In the genomic region with DNA sequence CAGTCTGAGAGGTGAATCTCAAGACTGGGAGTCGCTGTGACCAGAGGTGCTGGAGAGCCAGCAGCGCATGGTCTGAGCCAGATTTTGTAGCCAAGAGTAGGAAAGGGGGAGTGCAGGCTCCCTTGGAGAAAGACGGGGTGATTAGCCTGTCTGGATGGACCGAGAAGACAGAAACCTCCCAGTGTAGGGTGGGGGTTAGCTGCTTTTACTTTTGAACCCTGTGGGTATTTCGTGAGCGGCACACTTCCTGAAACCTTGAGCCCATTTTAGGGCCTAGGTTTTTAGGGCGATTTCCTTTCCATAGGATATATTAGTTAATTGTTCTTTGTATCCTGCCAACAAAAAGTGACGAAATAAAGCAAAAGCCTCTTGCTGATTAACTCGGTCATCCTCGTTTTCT, we compare ENCODE assay signal across 7 mouse cellular contexts. TPM values are rescaled to one million over a fixed set of nuclear protein-coding genes. Genes with fewer than 3 reads are reported as not detected.
A peak's percentile ranks its signal among the peaks of the same experiment; 100 is the strongest.
DNase-seq lines count a peak whose midpoint lies in the region; ATAC-seq and TF ChIP-seq lines count a peak whose summit lies in the region.

No protein-coding gene starts in this region.

- 10% methylated on average over 10 of the region's 10 CpGs for WGBS in embryonic facial prominence, embryonic 13.5 days
- 5% methylated on average over 10 of the region's 10 CpGs for WGBS in hindbrain, embryonic 12.5 days
- 12% methylated on average over 10 of the region's 10 CpGs for WGBS in lung, embryonic 16.5 days
- 8% methylated on average over 10 of the region's 10 CpGs for WGBS in small intestine, adult 2 months

- H3K9ac ChIP-seq in ES-Bruce4 (ENCODE audit: low read depth, poor library complexity, severe bottlenecking), result peak overlapping the region; percentile 63
- H3K9ac ChIP-seq in embryonic facial prominence, embryonic 13.5 days, result peak overlapping the region; percentile 74
- H3K9ac ChIP-seq in hindbrain, embryonic 12.5 days, result peak overlapping the region; percentile 58
- peak overlapping the region; percentile 86 for H3K9ac ChIP-seq in lung, embryonic 16.5 days (ENCODE audit: low read length)

- no peaks in the 10 kb centered on the region for H3K4me1 ChIP-seq in ES-Bruce4 (ENCODE audit: control insufficient read depth, insufficient read depth, low read length)
- peaks cover 28% of the 10 kb centered on the region for H3K4me1 ChIP-seq in embryonic facial prominence, embryonic 13.5 days
- peaks cover 23% of the 10 kb centered on the region for H3K4me1 ChIP-seq in hindbrain, embryonic 12.5 days
- peaks cover 19% of the 10 kb centered on the region for H3K4me1 ChIP-seq in lung, embryonic 16.5 days (replicated peaks; ENCODE audit: control insufficient read depth, insufficient read depth, low read length)
- H3K4me1 ChIP-seq in small intestine, adult 2 months (ENCODE audit: control insufficient read depth, insufficient read depth, insufficient read length, low read length), result peaks cover 8% of the 10 kb centered on the region; the same call in 1 of the 2 replicates

- H3K4me3 ChIP-seq in ES-Bruce4 (ENCODE audit: low read depth, low read length), result peak overlapping the region; percentile 55
- peak overlapping the region; percentile 81 for H3K4me3 ChIP-seq in embryonic facial prominence, embryonic 13.5 days
- peak overlapping the region; percentile 72 for H3K4me3 ChIP-seq in hindbrain, embryonic 12.5 days
- H3K4me3 ChIP-seq in lung, embryonic 16.5 days (ENCODE audit: low read length), result peak overlapping the region; percentile 83
- H3K4me3 ChIP-seq in small intestine, adult 2 months (ENCODE audit: low read depth, low read length), result peak overlapping the region; percentile 44

- ATAC-seq in embryonic facial prominence, embryonic 13.5 days (ENCODE audit: insufficient number of reproducible peaks, insufficient read depth, low FRiP score, low TSS enrichment, low read depth), result no peak
- ATAC-seq in hindbrain, embryonic 12.5 days (ENCODE audit: low FRiP score), result no peak
- ATAC-seq in lung, embryonic 16.5 days (ENCODE audit: low read depth), result no peak

- no peaks in the 10 kb centered on the region for H3K27me3 ChIP-seq in ES-Bruce4 (ENCODE audit: control insufficient read depth, insufficient read depth, low read length, poor library complexity, severe bottlenecking)
- peaks cover 4% of the 10 kb centered on the region; the same call in 1 of the 2 replicates for H3K27me3 ChIP-seq in embryonic facial prominence, embryonic 13.5 days
- no peaks in the 10 kb centered on the region; the same call in 1 of the 2 replicates for H3K27me3 ChIP-seq in hindbrain, embryonic 12.5 days
- H3K27me3 ChIP-seq in lung, embryonic 16.5 days (ENCODE audit: control insufficient read depth, insufficient read depth, low read depth, low read length), result no peaks in the 10 kb centered on the region
- H3K27me3 ChIP-seq in small intestine, adult 2 months (ENCODE audit: control insufficient read depth, insufficient read depth, low read length), result no peaks in the 10 kb centered on the region

- no peak for TF ChIP-seq CTCF in ES-Bruce4 (IDR thresholded peaks at IDR 0.05; ENCODE audit: low read depth, low read length)
- TF ChIP-seq CTCF in small intestine, adult 2 months (IDR thresholded peaks at IDR 0.05; ENCODE audit: extremely low read depth, insufficient read length, insufficient replicate concordance, low read depth, low read length), result no peak

- no peaks in the 10 kb centered on the region for H3K9me3 ChIP-seq in ES-Bruce4 (replicated peaks; ENCODE audit: control insufficient read depth, insufficient read depth, low read length, poor library complexity, severe bottlenecking)
- H3K9me3 ChIP-seq in embryonic facial prominence, embryonic 13.5 days, result no peaks in the 10 kb centered on the region
- H3K9me3 ChIP-seq in hindbrain, embryonic 12.5 days (replicated peaks), result no peaks in the 10 kb centered on the region
- no peaks in the 10 kb centered on the region for H3K9me3 ChIP-seq in lung, embryonic 16.5 days (ENCODE audit: control insufficient read depth, low read length)

- TF ChIP-seq POLR2A in ES-Bruce4 (IDR thresholded peaks at IDR 0.05; ENCODE audit: insufficient read depth, low read length), result no peak
- TF ChIP-seq POLR2A in small intestine, adult 2 months (IDR thresholded peaks at IDR 0.05; ENCODE audit: low read depth, low read length), result no peak

- DNase-seq in B cell, adult 2 months, result peak; percentile 19 to 21
- DNase-seq in gastrocnemius, postnatal 10 days, result no peak

- no peak overlapping the region for H3K27ac ChIP-seq in ES-Bruce4 (ENCODE audit: insufficient read depth, low read length)
- H3K27ac ChIP-seq in embryonic facial prominence, embryonic 13.5 days, result no peak overlapping the region
- H3K27ac ChIP-seq in hindbrain, embryonic 12.5 days, result no peak overlapping the region
- H3K27ac ChIP-seq in lung, embryonic 16.5 days (ENCODE audit: low read length), result peak overlapping the region; percentile 93
- peak overlapping the region; percentile 95 for H3K27ac ChIP-seq in small intestine, adult 2 months (ENCODE audit: insufficient read depth, low read depth, low read length)

- H3K4me2 ChIP-seq in embryonic facial prominence, embryonic 13.5 days, result peak overlapping the region; percentile 78
- H3K4me2 ChIP-seq in hindbrain, embryonic 12.5 days (replicated peaks), result peak overlapping the region; percentile 86
- H3K4me2 ChIP-seq in lung, embryonic 16.5 days (ENCODE audit: low read depth, low read length), result peak overlapping the region; percentile 80

- no peak for TF ChIP-seq EP300 in ES-Bruce4 (IDR thresholded peaks at IDR 0.05; ENCODE audit: insufficient read depth, low read depth, low read length)

- no peaks in the 10 kb centered on the region for H3K36me3 ChIP-seq in ES-Bruce4 (ENCODE audit: control insufficient read depth, insufficient read depth, low read length, poor library complexity, severe bottlenecking)
- H3K36me3 ChIP-seq in embryonic facial prominence, embryonic 13.5 days, result no peaks in the 10 kb centered on the region
- H3K36me3 ChIP-seq in hindbrain, embryonic 12.5 days, result no peaks in the 10 kb centered on the region
- H3K36me3 ChIP-seq in lung, embryonic 16.5 days (ENCODE audit: control insufficient read depth, insufficient read depth, low read length), result no peaks in the 10 kb centered on the region
- no peaks in the 10 kb centered on the region for H3K36me3 ChIP-seq in small intestine, adult 2 months (ENCODE audit: control insufficient read depth, insufficient read depth, low read length)

RNA-seq across cellular contexts. Expression of a gene that starts 0.9 kb away (rescaled TPM):
- polyA plus RNA-seq in ES-Bruce4 (2011; ENCODE audit: insufficient read depth, insufficient read length, low read depth, missing spikeins), result 59.3 and 64.9 TPM in 2 replicates
- 6.7 and 6.8 TPM in 2 replicates for polyA plus RNA-seq in embryonic facial prominence, embryonic 13.5 days (2015; fragmentation: Nextera tagmentation; extraction: Ambion mirVana)
- 10.0 and 10.1 TPM in 2 replicates for polyA plus RNA-seq in hindbrain, embryonic 12.5 days (2016; fragmentation: Nextera tagmentation; extraction: Ambion mirVana)
- polyA plus RNA-seq in lung, embryonic 16.5 days (2015; fragmentation: Nextera tagmentation; extraction: Ambion mirVana), result 7.2 and 7.3 TPM in 2 replicates
- 7.2 and 7.4 TPM in 2 replicates for polyA plus RNA-seq in small intestine, adult 2 months (2012; rRNA removed)
- 1 to 10 TPM; 1.2 to 2.1 TPM for total RNA-seq in gastrocnemius, postnatal 10 days (2021)

RNA-seq across cellular contexts. Expression of a gene that starts 27.4 kb away (rescaled TPM):
- 7.8 and 10.2 TPM in 2 replicates for polyA plus RNA-seq in ES-Bruce4 (2011; ENCODE audit: insufficient read depth, insufficient read length, low read depth, missing spikeins)
- polyA plus RNA-seq in embryonic facial prominence, embryonic 13.5 days (2015; fragmentation: Nextera tagmentation; extraction: Ambion mirVana), result 5.1 and 6.8 TPM in 2 replicates
- 15.3 and 19.2 TPM in 2 replicates for polyA plus RNA-seq in hindbrain, embryonic 12.5 days (2016; fragmentation: Nextera tagmentation; extraction: Ambion mirVana)
- 11.7 and 12.7 TPM in 2 replicates for polyA plus RNA-seq in lung, embryonic 16.5 days (2015; fragmentation: Nextera tagmentation; extraction: Ambion mirVana)
- polyA plus RNA-seq in small intestine, adult 2 months (2012; rRNA removed), result 0.51 and 1.4 TPM in 2 replicates
- total RNA-seq in gastrocnemius, postnatal 10 days (2021), result 1 to 10 TPM; 5.0 to 5.4 TPM

RNA-seq across cellular contexts. Expression of a gene that starts 56.0 kb away (rescaled TPM):
- 45.7 and 48.8 TPM in 2 replicates for polyA plus RNA-seq in ES-Bruce4 (2011; ENCODE audit: insufficient read depth, insufficient read length, low read depth, missing spikeins)
- polyA plus RNA-seq in embryonic facial prominence, embryonic 13.5 days (2015; fragmentation: Nextera tagmentation; extraction: Ambion mirVana), result 45.4 and 48.3 TPM in 2 replicates
- polyA plus RNA-seq in hindbrain, embryonic 12.5 days (2016; fragmentation: Nextera tagmentation; extraction: Ambion mirVana), result 29.8 and 32.0 TPM in 2 replicates
- polyA plus RNA-seq in lung, embryonic 16.5 days (2015; fragmentation: Nextera tagmentation; extraction: Ambion mirVana), result 44.1 and 45.0 TPM in 2 replicates
- polyA plus RNA-seq in small intestine, adult 2 months (2012; rRNA removed), result 1.6 and 1.9 TPM in 2 replicates
- total RNA-seq in gastrocnemius, postnatal 10 days (2021), result 1 to 10 TPM; 6.1 to 6.2 TPM

RNA-seq across cellular contexts. Expression of a gene that starts 59.3 kb away (rescaled TPM):
- polyA plus RNA-seq in ES-Bruce4 (2011; ENCODE audit: insufficient read depth, insufficient read length, low read depth, missing spikeins), result 25.7 and 33.9 TPM in 2 replicates
- 35.0 and 35.3 TPM in 2 replicates for polyA plus RNA-seq in embryonic facial prominence, embryonic 13.5 days (2015; fragmentation: Nextera tagmentation; extraction: Ambion mirVana)
- 31.0 and 31.3 TPM in 2 replicates for polyA plus RNA-seq in hindbrain, embryonic 12.5 days (2016; fragmentation: Nextera tagmentation; extraction: Ambion mirVana)
- polyA plus RNA-seq in lung, embryonic 16.5 days (2015; fragmentation: Nextera tagmentation; extraction: Ambion mirVana), result 34.8 and 37.0 TPM in 2 replicates
- polyA plus RNA-seq in small intestine, adult 2 months (2012; rRNA removed), result 0.86 and 1.1 TPM in 2 replicates
- total RNA-seq in gastrocnemius, postnatal 10 days (2021), result 10 to 100 TPM; 23.4 to 25.3 TPM

Comparison
In these comparisons a context has a peak if more than half of its experiments do, and no peak if none do; other contexts are left out.
1. H3K27ac ChIP-seq: peak in lung, embryonic 16.5 days (single experiment) and small intestine, adult 2 months (single experiment); none in ES-Bruce4 (single experiment), embryonic facial prominence, embryonic 13.5 days (single experiment) and hindbrain, embryonic 12.5 days (single experiment).
2. RNA of a gene that starts 56.0 kb away (polyA plus RNA-seq): 45.7 to 48.8 TPM in ES-Bruce4, 45.4 to 48.3 TPM in embryonic facial prominence, embryonic 13.5 days, 44.1 to 45.0 TPM in lung, embryonic 16.5 days and 29.8 to 32.0 TPM in hindbrain, embryonic 12.5 days; 1.6 to 1.9 TPM in small intestine, adult 2 months; every median in the first group is over 10 times any median in the second.
3. Peak in every context shown above with its lines, with median percentiles within 50 percentile points of each other: H3K4me3 ChIP-seq, H3K9ac ChIP-seq and H3K4me2 ChIP-seq.